Mouse (Mus musculus): ENCODE results near the gene Tmem245. TPM values are rescaled to one million over a fixed set of nuclear protein-coding genes. Genes with fewer than 3 reads are reported as not detected.
A peak's percentile ranks its signal among the peaks of the same experiment; 100 is the strongest.

The Tmem245 gene
- polyA plus RNA-seq, 2 experiments, result 10.0 to 11.9 TPM

GRCm38 (mm10) chr4:56858733-56859132, 88.5 kb downstream of the Tmem245 start:
- ATAC-seq (ENCODE audit: low FRiP score, low read depth), result no peak
- no peak for DNase-seq (ENCODE audit: low spot score)
- H3K4me2 ChIP-seq (replicated peaks; ENCODE audit: low read depth, low read length, severe bottlenecking), result no peak overlapping the region
- H3K27me3 ChIP-seq (ENCODE audit: control insufficient read depth, insufficient read depth, low read length), result no peaks in the 10 kb centered on the region
- no peaks in the 10 kb centered on the region; the same call in 1 of the 2 replicates for H3K36me3 ChIP-seq (ENCODE audit: control insufficient read depth, insufficient read depth, low read length)
- H3K4me1 ChIP-seq (ENCODE audit: control insufficient read depth, insufficient read depth, low read length), result peaks cover 6% of the 10 kb centered on the region; the same call in 1 of the 2 replicates
- no peak for TF ChIP-seq POLR2A (IDR thresholded peaks at IDR 0.05; ENCODE audit: borderline replicate concordance, extremely low read depth, insufficient read depth, insufficient read length)
- H3K9me3 ChIP-seq (ENCODE audit: control insufficient read depth, low read length), result no peaks in the 10 kb centered on the region
- H3K9ac ChIP-seq (ENCODE audit: low read depth, low read length, severe bottlenecking), result no peak overlapping the region
- 76% methylated on average over 9 of the region's 9 CpGs for WGBS
- H3K4me3 ChIP-seq (replicated peaks; ENCODE audit: low read length), result no peak overlapping the region
- no peak overlapping the region for H3K27ac ChIP-seq (replicated peaks; ENCODE audit: low read depth, low read length)

GRCm38 (mm10) chr4:56856371-56856949, 90.8 kb downstream of the Tmem245 start:
- H3K4me2 ChIP-seq (replicated peaks; ENCODE audit: low read depth, low read length, severe bottlenecking), result no peak overlapping the region
- no peak for ATAC-seq (ENCODE audit: low FRiP score, low read depth)
- no peaks in the 10 kb centered on the region; the same call in 1 of the 2 replicates for H3K36me3 ChIP-seq (ENCODE audit: control insufficient read depth, insufficient read depth, low read length)
- no peak for DNase-seq (ENCODE audit: low spot score)
- H3K4me3 ChIP-seq (replicated peaks; ENCODE audit: low read length), result no peak overlapping the region
- 69% methylated on average over 8 of the region's 8 CpGs for WGBS
- TF ChIP-seq POLR2A (IDR thresholded peaks at IDR 0.05; ENCODE audit: borderline replicate concordance, extremely low read depth, insufficient read depth, insufficient read length), result no peak
- H3K9me3 ChIP-seq (ENCODE audit: control insufficient read depth, low read length), result no peaks in the 10 kb centered on the region
- H3K27me3 ChIP-seq (ENCODE audit: control insufficient read depth, insufficient read depth, low read length), result no peaks in the 10 kb centered on the region
- no peak overlapping the region for H3K9ac ChIP-seq (ENCODE audit: low read depth, low read length, severe bottlenecking)
- no peak overlapping the region for H3K27ac ChIP-seq (replicated peaks; ENCODE audit: low read depth, low read length)
- no peaks in the 10 kb centered on the region for H3K4me1 ChIP-seq (ENCODE audit: control insufficient read depth, insufficient read depth, low read length)

GRCm38 (mm10) chr4:56855935-56856334, 91.3 kb downstream of the Tmem245 start:
- Histone ChIP-seq H3K27ac (replicated peaks; ENCODE audit: low read depth, low read length) (no peak overlapping the region), H3K9me3 (ENCODE audit: control insufficient read depth, low read length) (no peaks in the 10 kb centered on the region), H3K4me2 (replicated peaks; ENCODE audit: low read depth, low read length, severe bottlenecking) (no peak overlapping the region), H3K4me1 (ENCODE audit: control insufficient read depth, insufficient read depth, low read length) (no peaks in the 10 kb centered on the region), H3K4me3 (replicated peaks; ENCODE audit: low read length) (no peak overlapping the region), H3K9ac (ENCODE audit: low read depth, low read length, severe bottlenecking) (no peak overlapping the region), H3K27me3 (ENCODE audit: control insufficient read depth, insufficient read depth, low read length) (no peaks in the 10 kb centered on the region), H3K36me3 (ENCODE audit: control insufficient read depth, insufficient read depth, low read length) (no peaks in the 10 kb centered on the region; the same call in 1 of the 2 replicates)
- whole genome bisulfite sequencing, result 91% methylated on average over 5 of the region's 5 CpGs
- no peak for TF ChIP-seq POLR2A (IDR thresholded peaks at IDR 0.05; ENCODE audit: borderline replicate concordance, extremely low read depth, insufficient read depth, insufficient read length)
- DNase-seq (ENCODE audit: low spot score), result no peak
- no peak for ATAC-seq (ENCODE audit: low FRiP score, low read depth)

GRCm38 (mm10) chr4:56850724-56851123, 96.5 kb downstream of the Tmem245 start:
- ATAC-seq (ENCODE audit: low FRiP score, low read depth) (peak; percentile 53; the same call in 1 of the 2 replicates), DNase-seq (ENCODE audit: low spot score) (no peak)
- H3K27me3 ChIP-seq (ENCODE audit: control insufficient read depth, insufficient read depth, low read length), result no peaks in the 10 kb centered on the region
- H3K4me1 ChIP-seq (ENCODE audit: control insufficient read depth, insufficient read depth, low read length), result 0 out of 2 replicates have a peak, but pooled peaks cover 3% of the 10 kb centered on the region
- 32% methylated on average over 6 of the region's 6 CpGs for WGBS
- no peak overlapping the region for H3K4me3 ChIP-seq (replicated peaks; ENCODE audit: low read length)
- H3K9me3 ChIP-seq (ENCODE audit: control insufficient read depth, low read length), result no peaks in the 10 kb centered on the region
- no peak overlapping the region for H3K4me2 ChIP-seq (replicated peaks; ENCODE audit: low read depth, low read length, severe bottlenecking)
- no peak for TF ChIP-seq POLR2A (IDR thresholded peaks at IDR 0.05; ENCODE audit: borderline replicate concordance, extremely low read depth, insufficient read depth, insufficient read length)
- no peak overlapping the region for H3K9ac ChIP-seq (ENCODE audit: low read depth, low read length, severe bottlenecking)
- H3K27ac ChIP-seq (replicated peaks; ENCODE audit: low read depth, low read length), result 0 out of 2 replicates have a peak overlapping the region, but pooled peaks have one; percentile 9
- no peaks in the 10 kb centered on the region for H3K36me3 ChIP-seq (ENCODE audit: control insufficient read depth, insufficient read depth, low read length)

GRCm38 (mm10) chr4:56848044-56848443, 99.2 kb downstream of the Tmem245 start:
- WGBS, result 86% methylated on average over 6 of the region's 6 CpGs
- Histone ChIP-seq H3K27ac (replicated peaks; ENCODE audit: low read depth, low read length) (no peak overlapping the region), H3K4me3 (replicated peaks; ENCODE audit: low read length) (no peak overlapping the region), H3K9me3 (ENCODE audit: control insufficient read depth, low read length) (peaks cover 5% of the 10 kb centered on the region; the same call in 1 of the 2 replicates), H3K9ac (ENCODE audit: low read depth, low read length, severe bottlenecking) (no peak overlapping the region), H3K4me2 (replicated peaks; ENCODE audit: low read depth, low read length, severe bottlenecking) (no peak overlapping the region), H3K36me3 (ENCODE audit: control insufficient read depth, insufficient read depth, low read length) (peaks cover 13% of the 10 kb centered on the region), H3K27me3 (ENCODE audit: control insufficient read depth, insufficient read depth, low read length) (no peaks in the 10 kb centered on the region), H3K4me1 (ENCODE audit: control insufficient read depth, insufficient read depth, low read length) (0 out of 2 replicates have a peak, but pooled peaks cover 3% of the 10 kb centered on the region)
- no peak for DNase-seq (ENCODE audit: low spot score)
- no peak for TF ChIP-seq POLR2A (IDR thresholded peaks at IDR 0.05; ENCODE audit: borderline replicate concordance, extremely low read depth, insufficient read depth, insufficient read length)
- ATAC-seq (ENCODE audit: low FRiP score, low read depth), result no peak
